Mouse (Mus musculus) embryonic facial prominence, embryonic 11.5 days (tissue): ENCODE results near the gene Camp. TPM values are rescaled to one million over a fixed set of nuclear protein-coding genes. Genes with fewer than 3 reads are reported as not detected.

Experiments
- ATAC-seq: fragments of 200-750 bp; cut with Nextera tagmentation; replicated peaks from 2 replicates; pipeline ENCODE4 v1.8.0; 2017; ENCODE audit warnings: low read depth; ENCODE audit not compliant: insufficient number of reproducible peaks, low FRiP score, low TSS enrichment
- DNase-seq: peaks from one replicate; pipeline ENCODE4 v3.0.0-alpha.2; 2015; ENCODE audit warnings: low spot score
- H3K27ac ChIP-seq: fragments of 300-500 bp; sonication (generic); replicated peaks from 2 replicates; pipeline ENCODE4 v1.5.1; 2014; ENCODE audit warnings: mild to moderate bottlenecking, low read depth, low read length, control low read depth
- H3K27me3 ChIP-seq: fragments of 300-500 bp; sonication (generic); 2 replicates; pipeline ENCODE4 v1.6.1; 2014; ENCODE audit warnings: mild to moderate bottlenecking, low read length, moderate library complexity, mixed read lengths; ENCODE audit not compliant: control insufficient read depth, insufficient read depth
- H3K36me3 ChIP-seq: fragments of 300-500 bp; sonication (generic); replicated peaks from 2 replicates; pipeline ENCODE4 v1.6.1; 2014; ENCODE audit warnings: low read depth, mild to moderate bottlenecking, low read length, moderate library complexity, mixed read lengths; ENCODE audit not compliant: control insufficient read depth, insufficient read depth
- H3K4me1 ChIP-seq: fragments of 300-500 bp; sonication (generic); 2 replicates; pipeline ENCODE4 v1.6.1; 2014; ENCODE audit warnings: low read length, mixed read lengths; ENCODE audit not compliant: control insufficient read depth, insufficient read depth
- H3K4me2 ChIP-seq: fragments of 300-500 bp; sonication (generic); 2 replicates; pipeline ENCODE4 v1.6.1; 2014; ENCODE audit warnings: low read depth, mild to moderate bottlenecking, control low read depth, low read length, moderate library complexity
- H3K4me3 ChIP-seq: fragments of 300-500 bp; sonication (generic); 2 replicates; pipeline ENCODE4 v1.5.1; 2014; ENCODE audit warnings: low read depth, low read length, control low read depth
- H3K9ac ChIP-seq: fragments of 300-500 bp; sonication (generic); replicated peaks from 2 replicates; pipeline ENCODE4 v1.6.1; 2014; ENCODE audit warnings: mild to moderate bottlenecking, control low read depth, low read length
- H3K9me3 ChIP-seq: fragments of 300-500 bp; sonication (generic); replicated peaks from 2 replicates; pipeline ENCODE4 v1.6.1; 2016; ENCODE audit warnings: mild to moderate bottlenecking, low read length, inconsistent platforms, mixed read lengths; ENCODE audit not compliant: control insufficient read depth
- WGBS: fragments of 180-500 bp; shearing (Covaris S2); extraction: QIAGEN DNeasy Blood & Tissue Kit; methylation state at CpG from one replicate; pipeline ENCODE4 v1.1.7; 2014; 5-methylcytosine and 5-hydroxymethylcytosine counted together
- polyA plus RNA-seq: library from polyadenylated mRNA; unstranded; fragments of >200 nt; fragmentation: Nextera tagmentation; extraction: Ambion mirVana; gene quantifications from 2 replicates; pipeline ENCODE4 v1.2.1, GENCODE M21; 2014

The Camp gene
- polyA plus RNA-seq, 1 experiment from 2014 or later = 0.87 TPM

GRCm38 (mm10) chr9:109832391-109833087 lies 16.9 kb downstream of the Camp start, which contains the start of gene Nme6:
TSS of gene Nme6 (plus strand) at chr9:109832749.
- no peaks in the 10 kb centered on the region for H3K27me3 ChIP-seq
- DNase-seq = peak; percentile 91
- H3K36me3 ChIP-seq = no peaks in the 10 kb centered on the region
- H3K4me1 ChIP-seq = no peaks in the 10 kb centered on the region
- H3K4me2 ChIP-seq = peak within 1 kb of the TSS; percentile 86
- H3K9me3 ChIP-seq = no peaks in the 10 kb centered on the region
- under 1% methylated on average over 32 of the region's 32 CpGs for WGBS
- H3K9ac ChIP-seq = peak within 1 kb of the TSS; percentile 71
- 0 out of 2 replicates have a peak within 1 kb of the TSS, but pooled peaks have one; percentile 24 for H3K27ac ChIP-seq
- peak; percentile 97 for ATAC-seq
- peak within 1 kb of the TSS; percentile 61 for H3K4me3 ChIP-seq

DNA sequence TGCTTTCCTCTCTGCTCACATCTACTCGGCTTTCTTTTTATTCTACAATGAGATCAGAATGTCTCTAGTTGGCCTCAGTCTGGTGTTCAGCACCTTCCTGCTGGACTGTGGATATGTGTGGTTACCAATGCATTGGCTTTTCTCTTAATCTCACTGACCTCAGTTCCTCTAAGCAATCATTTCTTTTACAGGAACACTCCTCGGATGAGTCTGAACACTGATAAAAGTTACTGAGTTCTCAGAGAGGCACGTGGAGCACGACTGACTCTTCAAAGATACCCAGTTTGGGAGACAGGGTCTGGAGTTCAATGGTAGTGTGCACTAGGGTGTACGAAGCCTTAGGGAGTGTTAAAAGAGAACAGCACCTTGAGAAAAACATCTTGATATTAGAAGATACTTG lies 23.2 kb downstream of the Camp start:
- H3K9ac ChIP-seq = no peak overlapping the region
- H3K27me3 ChIP-seq = no peaks in the 10 kb centered on the region
- no peak for DNase-seq
- H3K4me1 ChIP-seq = no peaks in the 10 kb centered on the region
- H3K4me3 ChIP-seq = no peak overlapping the region
- no peak overlapping the region for H3K27ac ChIP-seq
- ATAC-seq = no peak
- no peaks in the 10 kb centered on the region for H3K9me3 ChIP-seq
- no peak overlapping the region for H3K4me2 ChIP-seq
- WGBS = 72% methylated on average over 5 of the region's 5 CpGs
- H3K36me3 ChIP-seq = no peaks in the 10 kb centered on the region

DNA sequence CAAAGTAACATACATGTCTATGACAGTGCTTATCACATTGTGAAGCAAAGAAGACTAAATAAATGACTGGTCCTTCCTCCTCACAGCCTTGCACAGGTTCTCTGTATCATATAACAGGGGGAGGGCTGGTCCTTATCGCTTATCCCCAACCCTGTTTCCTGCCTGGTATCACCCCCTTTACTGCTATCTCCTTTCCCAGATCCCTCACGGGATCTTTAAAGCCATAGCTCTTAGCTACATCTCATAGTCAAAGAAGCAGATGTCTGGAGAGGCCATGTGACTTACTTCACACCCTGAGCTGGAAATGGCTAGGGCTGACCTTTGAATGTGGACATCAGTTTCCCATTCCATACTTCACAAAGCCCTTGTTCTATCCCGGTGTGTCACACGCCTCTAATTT lies 23.7 kb downstream of the Camp start:
- no peak for ATAC-seq
- Histone ChIP-seq H3K4me3 (no peak overlapping the region), H3K4me2 (no peak overlapping the region), H3K4me1 (no peaks in the 10 kb centered on the region), H3K9me3 (no peaks in the 10 kb centered on the region), H3K27ac (no peak overlapping the region), H3K9ac (no peak overlapping the region), H3K36me3 (no peaks in the 10 kb centered on the region), H3K27me3 (no peaks in the 10 kb centered on the region)
- no peak for DNase-seq
- 63% methylated on average over 4 of the region's 4 CpGs for WGBS

GRCm38 (mm10) chr9:109816341-109816740 lies 33.1 kb downstream of the Camp start:
- Histone ChIP-seq H3K9me3 (no peaks in the 10 kb centered on the region), H3K4me2 (no peak overlapping the region), H3K27me3 (no peaks in the 10 kb centered on the region), H3K27ac (no peak overlapping the region), H3K4me3 (no peak overlapping the region), H3K4me1 (no peaks in the 10 kb centered on the region), H3K9ac (no peak overlapping the region), H3K36me3 (no peaks in the 10 kb centered on the region)
- ATAC-seq = no peak
- WGBS = 59% methylated on average over 6 of the region's 6 CpGs
- DNase-seq = no peak

- Histone ChIP-seq H3K4me3 (no peak overlapping the region), H3K27ac (no peak overlapping the region), H3K36me3 (no peaks in the 10 kb centered on the region), H3K4me1 (no peaks in the 10 kb centered on the region), H3K9ac (no peak overlapping the region), H3K9me3 (no peaks in the 10 kb centered on the region), H3K4me2 (no peak overlapping the region), H3K27me3 (no peaks in the 10 kb centered on the region)
- ATAC-seq (no peak), DNase-seq (no peak)
- 63% methylated on average over 7 of the region's 7 CpGs for WGBS
These were observed 36.0 kb downstream of the Camp start for GRCm38 (mm10) chr9:109813424-109813823.

DNA sequence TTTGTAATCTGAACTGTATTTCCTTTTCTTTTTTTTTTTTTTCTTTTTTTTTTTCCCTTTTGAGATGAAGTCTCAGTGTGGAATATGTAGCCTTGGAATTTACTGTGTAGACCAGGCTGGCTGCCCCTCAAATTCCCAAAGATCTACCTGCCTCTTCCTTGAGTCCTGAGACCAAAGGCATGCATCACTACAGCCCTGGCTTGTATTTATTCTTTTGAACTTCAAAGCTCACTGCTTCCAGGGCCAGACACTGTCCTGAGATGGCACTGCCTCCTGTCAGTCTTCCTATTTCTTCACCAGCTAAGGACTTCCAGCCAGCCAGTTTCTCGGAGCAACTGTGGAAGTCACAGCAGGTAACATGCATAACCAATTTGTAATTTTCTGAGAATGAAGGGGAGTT lies 37.4 kb downstream of the Camp start, which contains the start of gene Spink8:
TSS of gene Spink8 (plus strand) at position 301 of the 400 bp plus-strand sequence.
- H3K27ac ChIP-seq = no peak within 1 kb of the TSS
- no peaks in the 10 kb centered on the region for H3K4me1 ChIP-seq
- no peaks in the 10 kb centered on the region for H3K36me3 ChIP-seq
- 64% methylated on average over 1 of the region's 1 CpGs for WGBS
- H3K27me3 ChIP-seq = no peaks in the 10 kb centered on the region
- DNase-seq = no peak
- no peak within 1 kb of the TSS for H3K4me2 ChIP-seq
- no peak within 1 kb of the TSS for H3K9ac ChIP-seq
- ATAC-seq = no peak
- no peaks in the 10 kb centered on the region for H3K9me3 ChIP-seq
- no peak within 1 kb of the TSS for H3K4me3 ChIP-seq

DNA sequence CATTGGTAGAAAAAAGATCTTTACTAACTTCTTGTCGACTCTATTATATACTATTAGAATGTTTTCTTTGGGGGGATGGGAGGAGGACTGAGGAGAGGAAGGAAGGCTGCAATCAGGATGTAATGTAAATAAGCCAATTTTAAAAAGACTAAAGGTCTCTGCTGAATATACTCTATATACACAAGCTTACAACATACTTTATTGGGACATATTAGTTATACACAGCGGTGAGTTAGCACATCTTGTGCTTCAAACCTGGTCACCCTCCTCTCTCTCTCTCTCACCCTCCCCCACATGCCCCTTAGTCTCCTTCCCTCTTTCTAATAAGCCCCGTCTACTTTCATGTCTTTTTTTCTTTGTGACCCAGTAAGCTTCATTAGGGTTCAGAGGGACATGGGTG lies 41.5 kb downstream of the Camp start:
- 47% methylated on average over 3 of the region's 3 CpGs for WGBS
- Histone ChIP-seq H3K4me2 (no peak overlapping the region), H3K27ac (no peak overlapping the region), H3K4me1 (no peaks in the 10 kb centered on the region), H3K36me3 (no peaks in the 10 kb centered on the region), H3K9ac (no peak overlapping the region), H3K9me3 (no peaks in the 10 kb centered on the region), H3K4me3 (no peak overlapping the region), H3K27me3 (no peaks in the 10 kb centered on the region)
- no peak for ATAC-seq
- no peak for DNase-seq

- Histone ChIP-seq H3K27ac (no peak overlapping the region), H3K4me2 (no peak overlapping the region), H3K9me3 (no peaks in the 10 kb centered on the region), H3K9ac (no peak overlapping the region), H3K4me3 (no peak overlapping the region), H3K27me3 (no peaks in the 10 kb centered on the region), H3K4me1 (no peaks in the 10 kb centered on the region), H3K36me3 (no peaks in the 10 kb centered on the region)
- 81% methylated on average over 2 of the region's 2 CpGs for WGBS
- DNase-seq (no peak), ATAC-seq (no peak)
These were observed 42.6 kb downstream of the Camp start for GRCm38 (mm10) chr9:109806695-109807293.
